Mouse (Mus musculus) gastrocnemius, adult 8-10 months (tissue): ENCODE measurements around the gene Ints6. TPM values are rescaled to one million over a fixed set of nuclear protein-coding genes. Genes with fewer than 3 reads are reported as not detected.

Experiments used
- DNase-seq, 2 experiments: peaks; one replicate each; pipeline ENCODE4 v3.0.0; 2022; ENCODE audit warnings: low spot score in 2 of 2
- total RNA-seq, 4 experiments: library from RNA; stranded (reverse); gene quantifications; 2 replicates each; pipeline ENCODE4 v1.2.4; 2022

Gene Ints6
- total RNA-seq, 4 experiments from 2014 or later: 11.3 to 16.8 (median 15.4) TPM

DNA sequence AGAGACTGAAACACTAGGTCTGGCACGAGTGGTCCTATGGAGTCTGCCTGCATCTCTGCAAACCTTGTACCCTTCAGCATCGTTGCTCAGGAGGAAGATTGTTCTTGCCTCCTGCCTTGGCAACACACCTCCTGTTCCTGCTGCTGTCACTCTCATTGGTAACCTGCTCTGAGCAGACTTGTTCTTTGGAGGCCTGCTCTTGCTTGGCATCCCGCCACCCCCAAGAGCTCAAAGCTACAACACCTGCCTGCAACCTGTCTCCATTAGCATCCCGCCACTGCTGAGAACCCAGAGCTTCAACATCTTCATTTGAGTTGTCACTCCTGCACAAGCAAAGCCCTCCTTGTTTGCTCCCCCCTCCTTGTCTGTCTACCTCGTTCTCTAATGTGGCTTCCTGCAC, 133.0 kb downstream of the Ints6 start:
- no peak for DNase-seq

Other genes with a start within 250 kb of the Ints6 start
- gene Fam124a, start 205.4 kb downstream of the Ints6 start, total RNA-seq: 1 to 10 TPM in 3 of 4 experiments, under 1 TPM in 1; 0.94 to 2.3 (median 1.6) TPM
- not detected for gene Gm4131, start 194.2 kb downstream of the Ints6 start, total RNA-seq
- gene Serpine3, start 97.5 kb downstream of the Ints6 start, total RNA-seq: not detected
- 1 to 10 TPM; 5.9 to 6.4 (median 6.1) TPM for gene Wdfy2, start 76.5 kb upstream of the Ints6 start, total RNA-seq
- not detected for gene Defb48, start 223.3 kb upstream of the Ints6 start, total RNA-seq
- not detected for gene Defb47, start 236.9 kb upstream of the Ints6 start, total RNA-seq